Mouse (Mus musculus): ENCODE measurements around the gene Gas7.

GRCm38 (mm10) chr11:67455527-67455981, 317 bp downstream of the Gas7 start:
- TF ChIP-seq HCFC1 (IDR thresholded peaks at IDR 0.05; ENCODE audit: borderline replicate concordance, insufficient read depth, low read length) = no peak
- TF ChIP-seq ZC3H11A (IDR thresholded peaks at IDR 0.05; ENCODE audit: borderline replicate concordance, low read depth, low read length) = no peak
- no peak for TF ChIP-seq ZNF384 (IDR thresholded peaks at IDR 0.05; ENCODE audit: low read depth, low read length)

Measured in ES-E14 (cell line).